Mouse (Mus musculus) cortical plate, adult 2 months (tissue): Measurements from ENCODE around the gene Fam84a.

ENCODE experiments used
- CTCF ChIP-seq: fragments of 200-500 bp; IDR thresholded peaks from 2 replicates; pipeline ENCODE4 v1.5.1; 2011; ENCODE audit warnings: mild to moderate bottlenecking, control low read depth, low read length; ENCODE audit not compliant: insufficient read depth; ENCODE audit errors: extremely low read depth
- POLR2A ChIP-seq: fragments of 200-500 bp; IDR thresholded peaks from 2 replicates; pipeline ENCODE4 v1.6.1; 2011; ENCODE audit warnings: mild to moderate bottlenecking, low read length, control low read depth; ENCODE audit not compliant: insufficient read depth; ENCODE audit errors: extremely low read depth

DNA sequence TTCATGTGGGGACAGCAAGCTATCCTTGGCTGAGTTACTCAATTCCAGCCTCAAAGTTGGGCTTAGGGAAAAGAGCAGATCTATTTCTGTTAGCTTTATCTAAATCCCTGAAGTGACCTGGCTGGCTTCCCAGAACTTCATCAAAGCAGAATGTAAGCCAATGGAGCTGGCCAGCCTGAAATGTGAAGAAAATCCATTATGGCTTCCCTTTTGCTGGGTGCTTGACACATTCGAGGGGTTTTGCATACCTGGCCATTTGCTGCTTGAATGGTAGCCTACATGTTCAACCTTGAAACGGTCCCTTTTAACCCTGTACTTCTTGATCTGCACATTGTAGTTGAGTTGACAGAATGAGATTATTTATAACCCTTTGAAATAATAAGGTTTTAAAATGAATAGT is 13.9 kb upstream of the Fam84a start:
- TF ChIP-seq POLR2A (no peak), CTCF (no peak)
